Mouse (Mus musculus): Measurements from ENCODE around the gene Haao.

GRCm38 (mm10) chr17:83862134-83862881 lies 14.5 kb upstream of the Haao start:
- TF ChIP-seq POLR2A (IDR thresholded peaks at IDR 0.05; ENCODE audit: borderline replicate concordance, control insufficient read depth, low read depth, low read length), result 0 out of 2 replicates have a peak, but pooled peaks have one; percentile 26
- TF ChIP-seq CTCF (IDR thresholded peaks at IDR 0.05; ENCODE audit: control insufficient read depth, insufficient read depth, low read length), result no peak

All from bone marrow, adult 2 months (tissue).